Mouse (Mus musculus): Measurements from ENCODE around the gene Bcas2. TPM values are rescaled to one million over a fixed set of nuclear protein-coding genes. Genes with fewer than 3 reads are reported as not detected.

Bcas2 gene
- polyA plus RNA-seq (2014; fragmentation: Nextera tagmentation; extraction: Ambion mirVana): 190 and 192 TPM in 2 replicates

GRCm38 (mm10) chr3:103171505-103172267 lies at the start of gene Bcas2:
Gene Bcas2 (plus strand): TSS chr3:103171655.
- H3K4me1 ChIP-seq (ENCODE audit: insufficient read depth): peaks cover 8% of the 10 kb centered on the region
- peaks cover 34% of the 10 kb centered on the region for H3K36me3 ChIP-seq (ENCODE audit: insufficient read depth)
- no peaks in the 10 kb centered on the region for H3K27me3 ChIP-seq (ENCODE audit: insufficient read depth, low read length)
- ATAC-seq (ENCODE audit: insufficient read depth) (peak; percentile 95), DNase-seq (peak; percentile 100)
- H3K4me2 ChIP-seq: peak within 1 kb of the TSS; percentile 79
- peak within 1 kb of the TSS; percentile 91 for H3K4me3 ChIP-seq (ENCODE audit: low read depth, low read length)
- peak; percentile 31 for TF ChIP-seq CTCF (IDR thresholded peaks at IDR 0.05; ENCODE audit: low read depth)
- WGBS: under 1% methylated on average over 56 of the region's 56 CpGs
- no peaks in the 10 kb centered on the region for H3K9me3 ChIP-seq (ENCODE audit: low read depth, low read length)
- peak within 1 kb of the TSS; percentile 78 for H3K27ac ChIP-seq (ENCODE audit: low read depth)
- H3K9ac ChIP-seq: peak within 1 kb of the TSS; percentile 91

GRCm38 (mm10) chr3:103123636-103124035 lies 47.8 kb upstream of the Bcas2 start:
- H3K36me3 ChIP-seq (ENCODE audit: insufficient read depth): no peaks in the 10 kb centered on the region
- 0 out of 2 replicates have a peak, but pooled peaks cover 4% of the 10 kb centered on the region for H3K4me1 ChIP-seq (ENCODE audit: insufficient read depth)
- no peak for ATAC-seq (ENCODE audit: insufficient read depth)
- no peak overlapping the region for H3K27ac ChIP-seq (ENCODE audit: low read depth)
- no peaks in the 10 kb centered on the region for H3K9me3 ChIP-seq (ENCODE audit: low read depth, low read length)
- no peaks in the 10 kb centered on the region for H3K27me3 ChIP-seq (ENCODE audit: insufficient read depth, low read length)
- WGBS: 84% methylated on average over 3 of the region's 3 CpGs
- H3K9ac ChIP-seq: no peak overlapping the region
- DNase-seq: no peak
- no peak overlapping the region for H3K4me2 ChIP-seq
- no peak overlapping the region for H3K4me3 ChIP-seq (ENCODE audit: low read depth, low read length)
- no peak for TF ChIP-seq CTCF (IDR thresholded peaks at IDR 0.05; ENCODE audit: low read depth)

DNA sequence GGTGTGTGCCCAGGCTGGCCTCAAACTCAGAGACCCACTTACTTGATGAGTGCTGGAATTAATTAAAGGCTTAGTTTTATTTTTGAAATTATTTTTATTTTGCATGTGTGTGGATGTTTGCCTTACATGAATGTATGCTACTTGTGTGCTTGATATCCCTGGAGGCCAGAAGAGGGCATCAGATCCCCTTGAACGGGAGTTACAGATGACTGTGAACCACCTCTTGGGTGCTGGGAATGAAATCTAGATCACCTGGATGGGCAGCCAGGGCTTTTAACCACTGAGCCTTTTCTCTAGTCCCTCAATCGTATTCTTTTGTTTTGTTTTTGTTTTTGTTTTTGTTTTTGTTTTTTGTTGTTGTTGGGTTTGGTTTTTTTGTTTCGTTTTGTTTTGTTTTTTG lies 45.3 kb upstream of the Bcas2 start:
- no peak overlapping the region for H3K4me3 ChIP-seq (ENCODE audit: low read depth, low read length)
- no peak overlapping the region for H3K4me2 ChIP-seq
- WGBS: 86% methylated on average over 3 of the region's 3 CpGs
- no peak overlapping the region for H3K27ac ChIP-seq (ENCODE audit: low read depth)
- H3K27me3 ChIP-seq (ENCODE audit: insufficient read depth, low read length): no peaks in the 10 kb centered on the region
- DNase-seq: no peak
- H3K4me1 ChIP-seq (ENCODE audit: insufficient read depth): peaks cover 17% of the 10 kb centered on the region
- TF ChIP-seq CTCF (IDR thresholded peaks at IDR 0.05; ENCODE audit: low read depth): no peak
- no peaks in the 10 kb centered on the region for H3K36me3 ChIP-seq (ENCODE audit: insufficient read depth)
- H3K9me3 ChIP-seq (ENCODE audit: low read depth, low read length): no peaks in the 10 kb centered on the region
- ATAC-seq (ENCODE audit: insufficient read depth): no peak
- H3K9ac ChIP-seq: no peak overlapping the region

GRCm38 (mm10) chr3:103127177-103127576 lies 44.3 kb upstream of the Bcas2 start:
- DNase-seq (no peak), ATAC-seq (ENCODE audit: insufficient read depth) (no peak)
- Histone ChIP-seq H3K4me2 (no peak overlapping the region), H3K36me3 (ENCODE audit: insufficient read depth) (no peaks in the 10 kb centered on the region), H3K27me3 (ENCODE audit: insufficient read depth, low read length) (no peaks in the 10 kb centered on the region), H3K9ac (no peak overlapping the region), H3K4me3 (ENCODE audit: low read depth, low read length) (no peak overlapping the region), H3K4me1 (ENCODE audit: insufficient read depth) (peaks cover 17% of the 10 kb centered on the region), H3K27ac (ENCODE audit: low read depth) (no peak overlapping the region), H3K9me3 (ENCODE audit: low read depth, low read length) (no peaks in the 10 kb centered on the region)
- WGBS: 42% methylated on average over 2 of the region's 2 CpGs
- TF ChIP-seq CTCF (IDR thresholded peaks at IDR 0.05; ENCODE audit: low read depth): no peak

DNA sequence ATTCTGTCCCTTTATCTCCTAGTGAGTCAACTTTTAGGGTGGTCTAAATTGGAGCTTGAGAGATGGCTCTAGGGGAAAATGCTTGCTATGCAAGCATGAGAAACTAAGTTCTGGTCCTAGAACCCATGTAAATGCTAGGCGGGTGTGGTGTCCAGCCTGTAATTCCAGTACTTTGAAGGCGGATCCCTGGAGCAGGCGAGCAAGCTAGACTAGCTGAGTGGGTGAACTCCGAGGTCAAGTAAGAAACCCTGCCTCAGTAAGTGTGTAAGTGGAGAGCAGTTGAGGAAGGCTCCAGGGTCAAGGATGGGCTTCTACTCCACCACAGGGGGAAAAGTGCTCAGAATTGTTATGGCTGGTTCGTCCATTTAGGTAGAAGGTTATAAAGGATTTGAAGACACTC lies 43.7 kb upstream of the Bcas2 start:
- 64% methylated on average over 5 of the region's 5 CpGs for WGBS
- no peak overlapping the region for H3K4me2 ChIP-seq
- no peaks in the 10 kb centered on the region for H3K9me3 ChIP-seq (ENCODE audit: low read depth, low read length)
- no peaks in the 10 kb centered on the region for H3K36me3 ChIP-seq (ENCODE audit: insufficient read depth)
- no peak overlapping the region for H3K4me3 ChIP-seq (ENCODE audit: low read depth, low read length)
- TF ChIP-seq CTCF (IDR thresholded peaks at IDR 0.05; ENCODE audit: low read depth): no peak
- H3K9ac ChIP-seq: no peak overlapping the region
- no peak for DNase-seq
- peaks cover 17% of the 10 kb centered on the region for H3K4me1 ChIP-seq (ENCODE audit: insufficient read depth)
- no peaks in the 10 kb centered on the region for H3K27me3 ChIP-seq (ENCODE audit: insufficient read depth, low read length)
- ATAC-seq (ENCODE audit: insufficient read depth): no peak
- H3K27ac ChIP-seq (ENCODE audit: low read depth): no peak overlapping the region

- no peak for TF ChIP-seq CTCF (IDR thresholded peaks at IDR 0.05; ENCODE audit: low read depth)
- Histone ChIP-seq H3K9ac (no peak overlapping the region), H3K36me3 (ENCODE audit: insufficient read depth) (no peaks in the 10 kb centered on the region), H3K4me2 (no peak overlapping the region), H3K4me1 (ENCODE audit: insufficient read depth) (peaks cover 17% of the 10 kb centered on the region), H3K27ac (ENCODE audit: low read depth) (no peak overlapping the region), H3K9me3 (ENCODE audit: low read depth, low read length) (no peaks in the 10 kb centered on the region), H3K27me3 (ENCODE audit: insufficient read depth, low read length) (no peaks in the 10 kb centered on the region), H3K4me3 (ENCODE audit: low read depth, low read length) (no peak overlapping the region)
- DNase-seq: no peak
- no peak for ATAC-seq (ENCODE audit: insufficient read depth)
- WGBS: 39% methylated on average over 4 of the region's 4 CpGs
Measured at GRCm38 (mm10) chr3:103128251-103128650, 43.2 kb upstream of the Bcas2 start.

DNA sequence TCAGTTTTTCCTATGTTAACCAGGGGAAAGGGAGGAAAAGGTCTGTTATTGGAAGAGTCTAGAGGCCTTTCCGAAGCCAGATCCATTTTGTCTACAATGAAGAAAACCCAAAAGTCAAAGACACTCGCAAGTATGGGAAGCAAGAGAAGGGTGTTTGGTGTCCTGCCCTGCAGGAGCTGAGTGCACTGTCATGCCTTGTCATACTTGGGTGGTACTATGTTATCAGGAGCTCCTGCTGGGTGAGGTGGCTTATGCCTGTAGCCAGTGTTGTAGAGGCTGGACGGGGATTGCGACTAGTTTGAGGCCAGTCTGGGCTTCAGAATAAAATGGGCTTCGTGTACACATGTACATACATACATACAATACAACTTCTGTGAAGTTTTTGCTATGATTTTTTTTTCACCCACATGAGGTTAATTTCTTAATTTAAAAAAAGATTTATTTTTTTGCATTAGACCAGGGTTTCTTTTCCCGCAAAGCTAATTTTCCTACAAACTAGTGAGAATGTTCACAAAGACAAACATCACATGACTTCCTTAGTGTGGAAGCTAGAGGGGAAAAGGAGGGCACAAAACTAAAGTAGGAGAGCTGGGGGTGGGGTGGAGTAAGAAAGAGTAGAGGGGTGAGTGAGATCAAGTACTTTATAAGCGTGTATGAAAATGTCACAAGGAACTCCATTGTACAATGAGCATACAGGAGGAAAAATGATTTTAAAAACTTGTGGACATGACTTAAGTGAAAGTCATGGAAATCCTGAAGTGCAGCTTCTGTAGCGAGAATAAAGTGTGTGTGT lies 41.9 kb upstream of the Bcas2 start:
- 65% methylated on average over 8 of the region's 8 CpGs for WGBS
- H3K4me2 ChIP-seq: peak overlapping the region; percentile 40
- no peaks in the 10 kb centered on the region for H3K27me3 ChIP-seq (ENCODE audit: insufficient read depth, low read length)
- no peak overlapping the region for H3K4me3 ChIP-seq (ENCODE audit: low read depth, low read length)
- no peaks in the 10 kb centered on the region for H3K9me3 ChIP-seq (ENCODE audit: low read depth, low read length)
- ATAC-seq (ENCODE audit: insufficient read depth): peak; percentile 56
- TF ChIP-seq CTCF (IDR thresholded peaks at IDR 0.05; ENCODE audit: low read depth): no peak
- no peak for DNase-seq
- peak overlapping the region; percentile 55 for H3K27ac ChIP-seq (ENCODE audit: low read depth)
- peaks cover 17% of the 10 kb centered on the region for H3K4me1 ChIP-seq (ENCODE audit: insufficient read depth)
- H3K36me3 ChIP-seq (ENCODE audit: insufficient read depth): no peaks in the 10 kb centered on the region
- H3K9ac ChIP-seq: no peak overlapping the region
